Mouse (Mus musculus): ENCODE measurements around the gene Cdc34.

GRCm38 (mm10) chr10:79704065-79704969 lies 22.3 kb downstream of the Cdc34 start, which contains the start of gene Bsg:
- peak; percentile 34 for TF ChIP-seq CTCF (conservative IDR thresholded peaks at IDR 0.05; ENCODE audit: low read length)
- no peak for TF ChIP-seq NANOG (IDR thresholded peaks at IDR 0.05; ENCODE audit: borderline replicate concordance, low read length)
- TF ChIP-seq POU5F1 (IDR thresholded peaks at IDR 0.05; ENCODE audit: borderline replicate concordance, low read length), result no peak
